Mouse (Mus musculus) CD4-positive, CD25-positive, alpha-beta regulatory T cell, adult 2 months (primary cell): ENCODE measurements around the gene Nae1.

Source experiments
- DNase-seq: peaks from one replicate; pipeline ENCODE4 v3.0.0-alpha.2; 2012; ENCODE audit warnings: low read depth, low spot score

The Nae1 gene

GRCm38 (mm10) chr8:104533971-104534778, at the start of gene Nae1, which contains the start of gene Car7:
Nae1 (minus strand) TSS chr8:104534637.
Car7 (plus strand) TSS chr8:104534689.
- DNase-seq, result peak; percentile 98

- peak; percentile 24 for DNase-seq
Observed at GRCm38 (mm10) chr8:104577606-104578005, 43.2 kb upstream of the Nae1 start.

DNA sequence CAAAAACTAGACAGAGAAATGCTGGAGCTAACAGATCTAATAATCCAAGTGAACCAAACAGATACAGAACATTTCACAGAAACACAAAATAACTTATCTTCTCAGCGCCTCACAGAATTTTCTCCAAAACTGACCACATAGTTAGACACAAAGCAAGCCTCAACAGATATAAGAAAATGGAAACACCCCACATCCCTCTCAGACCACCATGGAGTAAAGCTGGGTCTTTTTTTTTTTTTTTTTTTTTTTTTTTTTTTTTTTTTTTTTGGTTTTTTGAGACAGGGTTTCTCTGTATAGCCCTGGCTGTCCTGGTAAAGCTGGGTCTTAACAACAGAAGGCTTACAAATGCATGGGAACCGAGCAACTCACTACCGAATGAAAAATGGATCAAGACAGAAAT, 42.4 kb upstream of the Nae1 start:
- no peak for DNase-seq

GRCm38 (mm10) chr8:104570436-104571343, 36.3 kb upstream of the Nae1 start:
- DNase-seq, result peak; percentile 91

DNA sequence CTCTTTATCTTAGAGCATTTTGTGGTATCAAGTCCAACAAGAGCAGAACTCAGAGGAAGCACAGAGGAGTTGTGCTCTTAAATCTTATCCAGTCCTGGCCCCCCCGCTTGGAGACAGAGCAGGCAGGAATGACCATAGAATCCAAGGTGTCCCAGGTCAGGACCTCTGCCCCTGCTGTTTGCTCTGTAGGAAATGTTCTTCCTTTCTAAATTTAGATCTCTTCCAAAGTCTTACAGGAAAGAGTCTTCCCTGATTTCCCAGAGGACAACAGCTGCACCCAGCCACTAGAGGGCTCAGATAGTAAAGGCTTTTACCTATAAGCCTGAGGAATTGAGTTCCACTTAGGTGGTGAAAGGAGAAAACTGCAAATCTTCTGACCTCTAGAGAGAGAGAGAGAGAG, 35.1 kb upstream of the Nae1 start:
- DNase-seq, result peak; percentile 41

GRCm38 (mm10) chr8:104565457-104565798, 31.0 kb upstream of the Nae1 start:
- DNase-seq, result no peak

- DNase-seq, result peak; percentile 97
Observed at GRCm38 (mm10) chr8:104564633-104565456, 30.4 kb upstream of the Nae1 start.

DNA sequence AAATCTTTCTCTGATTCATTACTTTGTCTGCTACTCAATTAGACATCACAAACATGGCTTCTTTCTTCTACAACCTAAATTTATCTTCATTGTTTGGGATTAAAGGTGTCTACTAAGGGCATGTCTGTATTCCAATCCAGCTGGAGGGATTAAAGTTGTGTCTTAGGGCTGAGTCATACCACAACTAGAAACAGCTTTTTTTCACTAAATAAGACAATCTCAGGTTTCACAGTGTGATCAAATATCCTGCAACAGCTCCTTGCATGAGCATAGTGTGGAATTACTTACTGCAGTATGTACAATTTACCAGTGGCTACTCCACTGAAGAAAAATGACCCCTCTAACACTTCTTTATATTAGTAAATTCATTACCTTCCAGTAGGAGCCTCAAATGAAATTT, 26.3 kb upstream of the Nae1 start:
- DNase-seq, result no peak

- DNase-seq, result no peak
Observed at GRCm38 (mm10) chr8:104557226-104557625, 22.8 kb upstream of the Nae1 start.

- no peak for DNase-seq
Observed at GRCm38 (mm10) chr8:104555191-104555590, 20.8 kb upstream of the Nae1 start.

DNA sequence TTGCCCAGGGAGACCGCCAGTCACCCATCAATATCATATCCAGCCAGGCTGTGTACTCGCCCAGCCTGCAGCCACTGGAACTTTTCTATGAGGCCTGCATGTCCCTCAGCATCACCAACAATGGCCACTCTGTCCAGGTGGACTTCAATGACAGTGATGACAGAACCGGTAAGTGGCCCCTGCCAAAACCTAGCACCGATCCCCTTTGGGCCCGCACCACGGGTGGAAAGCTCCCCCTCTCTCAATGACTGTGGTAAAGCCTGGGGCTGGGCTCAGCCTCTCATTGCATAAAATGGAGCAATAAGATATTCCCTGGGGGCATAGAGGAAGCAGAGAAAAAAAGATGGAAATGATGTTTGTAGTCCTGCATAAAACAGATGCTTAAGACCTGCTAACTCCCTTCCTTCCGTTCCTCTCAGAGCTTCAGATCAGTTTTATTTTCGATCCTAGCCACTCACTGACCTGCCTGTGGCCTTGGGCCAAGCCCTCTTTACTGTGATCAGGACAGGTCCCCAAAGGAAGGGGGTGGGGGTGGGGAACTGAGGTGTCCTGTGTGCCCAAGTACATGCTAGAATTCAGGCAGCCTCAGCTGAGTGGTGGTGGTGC, 9.1 kb upstream of the Nae1 start:
- DNase-seq, result no peak

GRCm38 (mm10) chr8:104542160-104542559, 7.7 kb upstream of the Nae1 start:
- DNase-seq, result no peak

DNA sequence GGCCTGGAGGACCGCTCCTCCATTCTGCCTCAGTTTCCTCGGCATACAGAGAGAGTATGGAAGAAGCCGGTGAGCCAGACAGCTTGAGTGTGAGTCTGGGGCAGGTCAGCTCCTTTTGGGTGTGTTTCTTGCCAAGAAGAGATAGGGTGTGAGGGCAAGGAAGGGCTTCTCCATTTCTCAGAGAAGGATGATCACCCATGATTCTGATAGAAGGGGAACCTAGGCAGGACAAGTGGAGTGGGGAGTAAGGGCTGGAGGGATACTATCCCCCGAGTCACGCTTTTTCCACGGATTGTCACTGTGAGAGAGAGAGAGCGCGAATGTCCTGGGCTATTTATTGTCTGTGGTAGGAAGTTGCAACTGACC, 7.1 kb upstream of the Nae1 start:
- no peak for DNase-seq

- DNase-seq, result peak; percentile 30
Observed at GRCm38 (mm10) chr8:104540710-104541514, 6.5 kb upstream of the Nae1 start.

DNA sequence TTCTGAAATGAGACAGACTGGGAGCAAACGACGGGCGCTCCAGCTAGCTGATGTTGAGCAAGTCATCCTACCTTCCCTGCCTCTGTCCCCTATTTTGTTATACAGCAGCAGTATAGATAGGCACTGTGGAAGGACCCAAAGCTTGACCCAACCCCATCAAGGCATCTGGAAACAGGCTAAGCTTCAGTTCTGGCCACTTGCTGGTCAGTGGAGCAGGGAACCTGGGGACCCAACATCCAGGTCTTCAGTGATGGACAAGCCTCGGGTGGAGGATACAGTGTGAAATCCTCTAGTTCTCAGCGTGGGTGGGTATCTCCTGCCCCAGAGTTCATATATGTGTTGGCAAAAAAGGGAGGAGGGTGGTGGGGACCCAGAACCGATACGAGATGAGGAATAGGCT, 5.8 kb upstream of the Nae1 start:
- DNase-seq, result no peak

DNA sequence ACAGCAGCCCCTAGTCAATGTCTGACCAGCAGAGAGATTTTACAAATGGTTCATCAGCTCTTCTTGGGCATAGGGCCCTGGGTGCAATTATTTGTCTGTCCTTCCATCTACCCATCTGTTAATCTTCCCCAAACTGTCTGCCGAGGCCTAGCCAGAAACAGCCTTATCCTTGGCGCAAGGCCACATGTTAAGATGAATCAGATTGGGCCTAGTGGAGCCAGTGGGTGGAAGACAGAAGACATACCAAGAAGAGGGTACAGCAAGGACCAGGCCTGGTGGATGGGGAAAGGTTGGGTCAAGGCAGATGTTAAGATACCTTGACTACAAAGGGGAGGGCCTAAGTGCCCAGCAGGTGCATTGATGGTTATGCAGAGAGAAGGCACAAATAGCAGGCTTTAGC, 5.1 kb upstream of the Nae1 start:
- no peak for DNase-seq

DNA sequence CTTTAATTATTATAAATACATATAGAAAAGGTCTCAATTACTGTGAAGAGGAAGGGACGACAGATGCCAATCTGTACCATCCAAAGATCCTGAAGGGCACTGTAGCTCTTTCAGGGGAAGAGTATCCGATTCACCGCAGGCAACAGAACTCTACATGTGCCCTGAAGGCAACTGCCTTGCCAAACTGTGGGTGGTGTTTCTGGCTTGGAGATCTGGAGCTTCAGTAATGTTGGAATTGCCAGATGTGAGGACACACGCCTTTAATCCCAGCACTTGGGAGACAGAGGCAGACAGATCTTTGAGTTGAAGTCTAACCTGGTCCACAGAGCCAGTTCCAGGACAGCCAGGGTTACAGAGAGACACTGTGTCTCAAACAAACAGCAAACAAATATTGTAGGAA, 4.5 kb upstream of the Nae1 start:
- no peak for DNase-seq

DNA sequence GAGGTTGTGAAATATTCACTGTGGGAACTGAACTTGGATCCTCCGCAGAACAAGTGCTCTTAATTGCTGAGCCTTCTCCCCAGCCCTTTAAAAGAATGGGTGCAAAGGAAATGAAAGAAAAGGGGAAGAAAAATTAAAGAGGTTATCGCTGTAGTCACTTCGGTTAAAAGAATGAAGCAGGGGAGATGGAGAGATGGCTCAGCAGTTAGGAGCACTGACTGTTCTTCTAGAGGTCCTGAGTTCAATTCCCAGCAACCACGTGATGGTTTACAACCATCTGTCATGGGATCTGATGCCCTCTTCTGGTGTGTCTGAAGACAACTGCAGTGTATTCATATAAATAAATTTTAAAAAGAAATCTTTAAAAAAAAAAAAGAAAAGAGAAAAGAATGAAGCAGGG, 1.6 kb upstream of the Nae1 start:
- no peak for DNase-seq

DNA sequence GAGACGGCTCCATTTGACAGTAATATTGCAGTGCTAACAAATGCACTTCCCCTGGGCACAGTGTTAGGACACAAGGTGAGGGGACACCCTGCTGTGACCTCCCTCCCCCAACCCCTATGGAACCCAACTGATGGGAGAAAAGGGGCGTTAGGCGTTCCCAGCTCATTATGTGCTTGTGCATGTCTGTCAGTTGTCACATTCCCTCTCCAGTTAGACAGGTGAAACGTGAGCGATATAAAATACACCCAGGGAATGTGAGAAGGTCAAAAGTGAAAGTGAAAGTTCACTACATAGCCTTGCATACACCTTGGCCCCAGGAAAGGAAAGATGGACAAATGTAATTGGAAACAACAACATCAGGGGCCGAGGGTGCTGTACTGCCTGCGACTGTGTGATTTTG, 941 bp upstream of the Nae1 start:
- no peak for DNase-seq

DNA sequence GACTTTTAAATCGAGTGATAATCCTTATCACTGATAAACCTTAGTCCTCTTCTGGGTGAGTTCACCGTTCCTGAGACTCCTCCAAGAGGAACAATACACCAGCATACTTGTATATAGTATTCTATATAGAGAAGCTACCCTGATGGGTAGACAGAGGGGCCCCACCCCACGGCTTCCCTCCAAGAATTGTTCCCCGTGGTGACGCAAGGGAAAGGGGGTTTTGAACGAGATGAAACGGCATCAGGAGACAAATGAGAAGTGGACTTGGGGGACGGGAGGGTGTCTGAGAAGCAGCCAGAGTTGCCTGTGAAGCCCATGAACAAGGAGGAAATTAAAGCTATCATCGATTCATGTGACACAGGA, 323 bp upstream of the Nae1 start:
- peak; percentile 76 for DNase-seq

- no peak for DNase-seq
Observed at GRCm38 (mm10) chr8:104533551-104533950, 886 bp downstream of the Nae1 start.
